Comparison of ENCODE assay signal across 8 mouse cellular contexts in genomic region chrX:71555415-71556114, GRCm38 (mm10). TPM values are rescaled to one million over a fixed set of nuclear protein-coding genes. Genes with fewer than 3 reads are reported as not detected.
DNase-seq lines count a peak whose midpoint lies in the region; ATAC-seq lines count a peak whose summit lies in the region.

Gene Hmgb3 (plus strand): TSS chrX:71555918.

- H3K36me3 ChIP-seq in hindbrain, embryonic 15.5 days = peaks cover under 1% of the 10 kb centered on the region; the same call in 1 of the 2 replicates

- 23% methylated on average over 58 of the region's 59 CpGs for WGBS in hindbrain, embryonic 15.5 days

- H3K4me1 ChIP-seq in hindbrain, embryonic 15.5 days (replicated peaks) = no peaks in the 10 kb centered on the region

- peak within 1 kb of the TSS; percentile 71 for H3K4me3 ChIP-seq in hindbrain, embryonic 15.5 days

- ATAC-seq in hindbrain, embryonic 15.5 days (ENCODE audit: low FRiP score, low read depth) = peak; percentile 98

- peak within 1 kb of the TSS; percentile 75 for H3K4me2 ChIP-seq in hindbrain, embryonic 15.5 days

- DNase-seq in R1 (ENCODE audit: low read depth, low spot score) = peak; percentile 92
- peak; percentile 77 to 85 for DNase-seq in cerebellum, postnatal 25 days
- peak; percentile 68 to 80 for DNase-seq in frontal cortex, postnatal 36 days (ENCODE audit: low spot score in 2 of 2)
- DNase-seq in left cerebral cortex, adult 11 months (ENCODE audit: low spot score) = peak; percentile 73
- peak; percentile 86 to 91 for DNase-seq in lung, postnatal 4 days
- DNase-seq in retina, postnatal 7 days (ENCODE audit: low read depth, low spot score) = peak; percentile 61
- DNase-seq in urinary bladder, adult 2 months (ENCODE audit: low spot score) = peak; percentile 52

- H3K27ac ChIP-seq in hindbrain, embryonic 15.5 days (replicated peaks) = peak within 1 kb of the TSS; percentile 93

- no peaks in the 10 kb centered on the region for H3K9me3 ChIP-seq in hindbrain, embryonic 15.5 days

- H3K27me3 ChIP-seq in hindbrain, embryonic 15.5 days = no peaks in the 10 kb centered on the region

- H3K9ac ChIP-seq in hindbrain, embryonic 15.5 days = peak within 1 kb of the TSS; percentile 83

RNA-seq across cellular contexts. Expression of gene Hmgb3, which starts in this region (rescaled TPM):
- 459 and 467 TPM in 2 replicates for polyA plus RNA-seq in hindbrain, embryonic 15.5 days (2015; fragmentation: Nextera tagmentation; extraction: Ambion mirVana)
- polyA plus RNA-seq in urinary bladder, adult 2 months (2012; rRNA removed) = 26.9 and 29.6 TPM in 2 replicates

Comparison
In these comparisons a context has a peak if more than half of its experiments do, and no peak if none do; other contexts are left out.
1. Peak in every context shown above with its lines: DNase-seq, ATAC-seq, H3K4me3 ChIP-seq and H3K27ac ChIP-seq.
2. RNA of gene Hmgb3 (polyA plus RNA-seq): 459 to 467 TPM in hindbrain, embryonic 15.5 days; 26.9 to 29.6 TPM in urinary bladder, adult 2 months; every median in the first group is over 10 times any median in the second.